Mouse (Mus musculus) spleen, adult 2 months (tissue): Measurements from ENCODE around the gene Ifnl3.

Experiments
- CTCF ChIP-seq: fragments of 200-500 bp; IDR thresholded peaks from 2 replicates; pipeline ENCODE4 v1.5.1; 2011; ENCODE audit warnings: mild to moderate bottlenecking, inconsistent platforms; ENCODE audit not compliant: insufficient read depth, insufficient read length, insufficient replicate concordance; ENCODE audit errors: extremely low read depth
- POLR2A ChIP-seq: fragments of 200-500 bp; IDR thresholded peaks from 2 replicates; pipeline ENCODE4 v1.6.1; 2011; ENCODE audit warnings: low read depth, low read length, inconsistent platforms

- TF ChIP-seq CTCF (no peak), POLR2A (no peak)
Measured at GRCm38 (mm10) chr7:28492310-28492709, 30.3 kb upstream of the Ifnl3 start.
